Mouse (Mus musculus) kidney, adult 18-20 months (tissue): ENCODE data around the gene Icam5.
A peak's percentile ranks its signal among the peaks of the same experiment; 100 is the strongest.
"Not testable (repeated sequence)": the region's sequence is repeated elsewhere in the genome, so short reads cannot be mapped to it uniquely, and the experiment has no call there.

Source experiments
- DNase-seq: peaks from one replicate; pipeline ENCODE4 v3.0.0; 2021

Gene Icam5

GRCm38 (mm10) chr9:21031896-21032351 is at the start of gene Icam5:
Icam5 (plus strand) TSS chr9:21032073.
- DNase-seq, result peak; percentile 32

GRCm38 (mm10) chr9:20982171-20982570 is 49.7 kb upstream of the Icam5 start:
- no peak for DNase-seq

- no peak for DNase-seq
Observed at GRCm38 (mm10) chr9:20983169-20983568, 48.7 kb upstream of the Icam5 start.

- DNase-seq, result no peak
Observed at GRCm38 (mm10) chr9:20986952-20987686, 44.8 kb upstream of the Icam5 start.

GRCm38 (mm10) chr9:20987953-20988352 is 43.9 kb upstream of the Icam5 start:
- DNase-seq, result no peak

DNA sequence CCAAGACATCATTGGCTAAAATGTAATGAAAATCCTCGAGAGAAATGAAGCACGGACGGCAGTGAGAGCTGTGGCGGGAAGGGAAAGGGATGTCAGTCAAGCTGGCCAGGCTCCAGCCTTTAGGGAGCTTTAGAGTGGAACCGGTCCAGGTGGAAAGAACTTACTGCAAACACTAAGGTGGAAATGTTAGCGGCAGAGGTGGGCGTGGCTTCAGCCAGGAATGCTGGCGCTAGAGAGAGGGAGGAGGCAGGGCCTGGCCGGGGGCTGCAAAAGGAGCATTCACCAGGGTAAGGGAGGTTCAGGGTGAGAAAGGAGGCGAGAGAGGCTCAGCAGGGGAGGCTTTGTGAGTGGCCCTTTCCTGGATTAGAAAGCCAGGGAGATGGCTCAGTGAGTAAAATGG is 41.0 kb upstream of the Icam5 start:
- DNase-seq, result peak; percentile 65

DNA sequence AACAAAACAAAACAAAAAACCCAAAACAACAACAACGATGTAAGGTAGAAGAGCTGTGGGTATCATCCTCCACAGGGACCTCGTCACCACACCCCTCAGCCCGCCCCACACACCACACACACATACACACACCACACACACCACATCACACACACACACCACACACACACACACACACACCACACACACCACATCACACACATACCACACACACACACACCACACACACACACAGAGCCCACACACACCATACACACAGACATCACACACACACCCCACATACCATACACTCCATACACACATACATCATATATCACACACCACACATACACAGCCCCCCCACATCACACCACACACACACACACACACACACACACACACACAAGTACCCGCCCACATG is 40.3 kb upstream of the Icam5 start:
- no peak for DNase-seq

DNA sequence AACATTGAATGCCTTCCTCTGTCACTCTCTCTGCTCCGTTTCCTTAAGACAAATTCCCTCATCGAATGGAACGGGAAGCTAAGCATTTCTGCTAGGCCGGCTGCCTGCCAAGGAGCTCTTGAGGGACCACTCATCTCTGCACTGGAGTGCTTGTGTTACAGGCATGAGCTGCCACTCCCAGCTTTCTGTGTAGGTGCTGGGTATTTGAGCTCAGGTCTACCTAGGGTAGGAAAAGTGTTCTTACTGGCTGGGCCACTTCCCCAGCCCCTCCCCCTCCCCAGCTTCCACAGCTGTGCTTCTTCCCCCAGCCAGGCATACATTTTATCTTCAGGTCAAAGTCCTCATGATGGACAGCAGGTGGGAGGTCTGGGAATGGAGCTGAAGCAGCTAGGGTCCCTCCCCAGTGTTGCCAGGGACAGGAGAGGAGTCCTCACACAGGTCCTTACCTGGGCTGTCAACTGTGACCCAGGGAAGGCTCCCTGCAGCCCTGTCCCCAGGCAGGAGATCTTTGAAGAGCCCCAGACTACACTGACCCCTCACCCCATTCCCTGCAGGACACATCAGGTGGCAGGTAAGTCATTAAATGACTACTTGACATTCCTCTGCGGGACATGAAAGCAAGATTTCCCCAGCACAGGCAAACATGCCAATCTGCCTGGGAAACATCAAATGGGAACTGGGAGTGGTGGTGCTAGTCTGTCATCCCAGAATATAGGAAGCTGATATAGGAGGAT is 38.5 kb upstream of the Icam5 start:
- DNase-seq, result no peak

GRCm38 (mm10) chr9:20995069-20995468 is 36.8 kb upstream of the Icam5 start:
- DNase-seq, result peak; percentile 54

GRCm38 (mm10) chr9:20997065-20997464 is 34.8 kb upstream of the Icam5 start:
- DNase-seq, result no peak

- DNase-seq, result not testable (repeated sequence)
Observed at GRCm38 (mm10) chr9:20998337-20998736, 33.5 kb upstream of the Icam5 start.

- DNase-seq, result peak; percentile 45
Observed at GRCm38 (mm10) chr9:21000811-21001210, 31.1 kb upstream of the Icam5 start.

- no peak for DNase-seq
Observed at GRCm38 (mm10) chr9:21001651-21002200, 30.1 kb upstream of the Icam5 start.

DNA sequence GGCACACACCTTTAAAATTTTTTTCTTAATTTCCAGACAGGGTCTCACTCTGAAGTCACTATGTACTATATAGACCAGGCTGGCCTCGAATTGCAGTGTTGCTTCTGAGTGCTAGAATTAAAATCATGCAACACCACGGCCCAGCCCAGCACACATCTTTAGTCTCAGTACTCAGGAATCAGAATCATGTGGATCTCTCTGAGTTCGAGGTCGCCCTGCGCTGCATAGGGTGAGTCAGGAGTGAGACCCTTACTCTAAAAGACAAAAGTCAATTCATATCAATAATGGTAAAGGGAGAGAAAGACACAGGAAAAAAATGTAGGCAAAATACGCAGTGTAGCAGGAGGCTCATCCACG is 29.6 kb upstream of the Icam5 start:
- DNase-seq, result no peak

- DNase-seq, result peak; percentile 89
Observed at GRCm38 (mm10) chr9:21002627-21003551, 29.0 kb upstream of the Icam5 start, which contains the start of gene Mrpl4. Mrpl4 (plus strand) TSS chr9:21002738.

DNA sequence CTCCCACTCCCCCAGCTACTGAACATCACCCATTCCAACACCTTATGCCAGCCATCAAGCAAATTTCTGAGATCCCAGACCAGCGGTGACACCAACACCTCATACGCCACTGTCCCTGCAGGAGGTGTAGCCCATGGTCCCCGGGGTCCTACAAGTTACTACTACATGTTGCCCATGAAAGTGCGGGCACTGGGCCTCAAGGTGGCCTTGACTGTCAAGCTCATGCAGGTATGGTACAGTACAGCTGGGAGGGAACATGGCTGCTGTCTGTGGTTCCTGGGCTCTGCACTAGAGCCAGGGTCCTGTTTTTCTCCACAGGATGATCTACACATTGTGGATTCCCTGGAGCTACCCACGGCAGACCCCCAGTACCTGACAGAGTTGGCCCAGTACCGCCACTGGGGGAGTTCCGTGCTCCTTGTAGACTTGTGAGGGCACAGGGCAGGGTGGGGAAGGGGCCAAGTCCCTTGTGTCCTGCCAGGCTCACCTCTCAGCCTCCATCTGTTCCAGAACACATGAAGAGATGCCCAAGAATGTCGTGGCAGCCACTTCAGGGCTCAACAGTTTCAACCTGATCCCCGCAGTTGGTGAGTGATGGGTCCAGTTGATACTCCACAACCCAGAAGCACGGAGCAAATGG is 24.4 kb upstream of the Icam5 start:
- DNase-seq, result no peak

DNA sequence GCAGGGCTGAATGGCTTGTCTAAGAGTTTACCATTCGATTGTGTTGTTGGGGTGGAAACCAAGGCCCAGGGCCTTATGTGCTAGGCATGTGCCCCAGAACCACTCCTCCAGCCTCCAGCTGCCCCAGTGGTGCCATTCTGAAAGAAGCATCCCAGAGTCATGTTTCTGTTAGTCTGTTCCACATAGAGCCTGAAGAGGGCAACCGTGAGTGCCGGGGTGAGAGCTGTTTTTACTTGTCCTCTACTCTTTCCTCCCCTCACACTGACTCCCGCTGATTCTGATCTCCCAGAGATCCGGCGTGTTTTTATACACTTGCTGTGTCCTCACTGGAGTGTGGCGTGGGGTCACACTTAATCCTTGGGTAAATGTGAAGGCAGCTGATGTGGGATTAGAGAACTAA is 23.9 kb upstream of the Icam5 start:
- DNase-seq, result no peak

- no peak for DNase-seq
Observed at GRCm38 (mm10) chr9:21010362-21010761, 21.5 kb upstream of the Icam5 start.

DNA sequence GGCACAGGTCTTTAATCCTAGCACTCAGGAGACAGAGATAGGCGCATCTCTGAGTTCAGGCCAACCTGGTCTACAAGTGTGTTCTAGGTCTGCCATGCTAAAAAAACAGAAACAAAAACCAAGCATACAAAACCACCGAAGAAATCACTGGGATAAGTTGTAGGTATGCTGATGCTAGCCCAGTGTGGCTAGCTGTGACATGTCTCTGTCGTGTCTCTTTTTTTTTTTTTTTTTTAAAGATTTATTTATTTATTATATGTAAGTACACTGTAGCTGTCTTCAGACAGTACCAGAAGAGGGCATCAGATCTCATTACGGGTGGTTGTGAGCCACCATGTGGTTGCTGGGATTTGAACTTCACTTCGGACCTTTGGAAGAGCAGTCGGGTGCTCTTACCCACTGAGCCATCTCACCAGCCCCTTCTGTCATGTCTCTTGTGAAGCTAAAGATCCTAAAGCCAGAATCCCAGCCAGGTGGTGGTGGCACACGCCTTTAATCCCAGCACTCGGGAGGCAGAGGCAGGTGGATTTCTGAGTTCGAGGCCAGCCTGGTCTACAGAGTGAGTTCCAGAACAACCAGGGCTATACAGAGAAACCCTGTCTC is 20.8 kb upstream of the Icam5 start:
- DNase-seq, result not testable (repeated sequence)

GRCm38 (mm10) chr9:21011846-21012312 is 20.0 kb upstream of the Icam5 start:
- DNase-seq, result no peak

DNA sequence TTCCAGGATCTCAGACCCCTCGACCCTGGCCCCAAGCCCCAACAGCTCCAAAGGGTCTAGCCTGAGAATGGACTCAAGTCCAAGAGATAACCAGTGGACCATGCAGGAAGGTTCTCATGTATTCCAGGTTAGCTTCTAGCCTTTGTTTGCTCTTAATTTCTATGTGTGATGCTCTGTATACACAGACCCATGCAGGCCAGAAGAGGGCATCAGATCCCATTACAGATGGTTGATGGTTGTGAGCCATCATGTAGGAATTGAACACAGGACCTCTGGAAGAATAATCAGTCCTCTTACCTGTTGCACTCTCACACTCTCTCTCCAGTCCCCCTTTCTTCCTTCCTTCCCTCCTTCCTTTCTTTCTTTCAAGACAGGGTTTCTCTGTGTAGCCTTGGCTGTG is 19.5 kb upstream of the Icam5 start:
- DNase-seq, result no peak
